In genomic region chr1:189085245-189085644, GRCm38 (mm10) we compare ENCODE assay signal across 20 mouse cellular contexts.
DNase-seq lines count a peak whose midpoint lies in the region; ATAC-seq and TF ChIP-seq lines count a peak whose summit lies in the region.
"Had no signal": no experiment of that assay in that cellular context is flagged by ENCODE, and none has a peak within 500 bp of the region (broad histone marks: within the 10 kb centered on the region; RNA-seq: fewer than 3 reads in every experiment).

No protein-coding gene starts in this region.

- intact Hi-C loops in heart, postnatal 36 days (cut with DNase I) = no loop called here

- H3K4me1 ChIP-seq in thymus, adult 2 months (replicated peaks; ENCODE audit: control insufficient read depth, insufficient read depth, low read length) = peaks cover 6% of the 10 kb centered on the region
- no peaks in the 10 kb centered on the region; the same call in 1 of the 2 replicates for H3K4me1 ChIP-seq in hindbrain, embryonic 12.5 days
- H3K4me1 ChIP-seq in midbrain, embryonic 16.5 days (ENCODE audit: control insufficient read depth, insufficient read depth, low read length) = no peaks in the 10 kb centered on the region

- TF ChIP-seq POLR2A in thymus, adult 2 months (IDR thresholded peaks at IDR 0.05; ENCODE audit: control insufficient read depth, extremely low read depth, insufficient read depth, low read length, poor library complexity) = no peak

- no peaks in the 10 kb centered on the region for H3K27me3 ChIP-seq in thymus, adult 2 months (ENCODE audit: control insufficient read depth, insufficient read depth, low read length)
- H3K27me3 ChIP-seq in hindbrain, embryonic 12.5 days = no peaks in the 10 kb centered on the region
- H3K27me3 ChIP-seq in midbrain, embryonic 16.5 days (ENCODE audit: control insufficient read depth, insufficient read depth, low read depth, low read length) = no peaks in the 10 kb centered on the region
- H3K27me3 ChIP-seq: heart, embryonic 15.5 days; midbrain, embryonic 15.5 days had no signal

- DNase-seq in heart, adult 11 months = peak; percentile 83
- DNase-seq in heart, postnatal 36 days = no peak
- DNase-seq in B cell, adult 2 months = peak; percentile 65 to 72
- peak; percentile 55 for DNase-seq in thymus, adult 2 months
- DNase-seq in adrenal gland, postnatal 4 days (ENCODE audit: low spot score in 2 of 2) = no peak
- DNase-seq: adrenal gland, postnatal 10 days; cerebellum, postnatal 36 days; gastrocnemius, postnatal 14 days; lung, postnatal 4 days; right cerebral cortex, postnatal 25 days had no signal

- H3K4me2 ChIP-seq in hindbrain, embryonic 12.5 days (replicated peaks) = no peak overlapping the region
- no peak overlapping the region for H3K4me2 ChIP-seq in midbrain, embryonic 16.5 days (ENCODE audit: low read length)
- H3K4me2 ChIP-seq: heart, embryonic 15.5 days; midbrain, embryonic 15.5 days had no signal

- 4% methylated on average over 2 of the region's 2 CpGs for WGBS in thymus, adult 2 months
- 84% methylated on average over 2 of the region's 2 CpGs for WGBS in hindbrain, embryonic 12.5 days
- WGBS in midbrain, embryonic 16.5 days = 90% methylated on average over 2 of the region's 2 CpGs

- H3K9ac ChIP-seq in hindbrain, embryonic 12.5 days = no peak overlapping the region
- no peak overlapping the region for H3K9ac ChIP-seq in midbrain, embryonic 16.5 days (ENCODE audit: low read depth, low read length)
- H3K9ac ChIP-seq: heart, embryonic 15.5 days; midbrain, embryonic 15.5 days had no signal

- no peak overlapping the region for H3K4me3 ChIP-seq in thymus, adult 2 months (ENCODE audit: control insufficient read depth, insufficient read depth, low read length)
- H3K4me3 ChIP-seq in hindbrain, embryonic 12.5 days = no peak overlapping the region
- H3K4me3 ChIP-seq in midbrain, embryonic 16.5 days (ENCODE audit: low read depth, low read length) = no peak overlapping the region
- H3K4me3 ChIP-seq: heart, embryonic 15.5 days; left cerebral cortex, adult 2 months; midbrain, embryonic 15.5 days had no signal

- TF ChIP-seq CTCF in thymus, adult 2 months (IDR thresholded peaks at IDR 0.05; ENCODE audit: borderline replicate concordance, control insufficient read depth, extremely low read depth, insufficient read depth, low read length, poor library complexity) = no peak

- peak; percentile 94 to 96 for ATAC-seq in hematopoietic stem cell, adult 5-6 weeks (replicated peaks in 1 of 2; ENCODE audit: insufficient read depth in 1 of 2, low FRiP score in 2 of 2, low TSS enrichment in 1 of 2, low read depth in 1 of 2, poor library complexity in 2 of 2, severe bottlenecking in 2 of 2)
- no peak for ATAC-seq in hindbrain, embryonic 12.5 days (ENCODE audit: low FRiP score)
- ATAC-seq in midbrain, embryonic 16.5 days = no peak
- ATAC-seq: forebrain, embryonic 16.5 days; hindbrain, postnatal 0 days; midbrain, embryonic 15.5 days had no signal

- H3K36me3 ChIP-seq in thymus, adult 2 months (ENCODE audit: control insufficient read depth, insufficient read depth, low read length) = no peaks in the 10 kb centered on the region
- no peaks in the 10 kb centered on the region for H3K36me3 ChIP-seq in hindbrain, embryonic 12.5 days
- no peaks in the 10 kb centered on the region for H3K36me3 ChIP-seq in midbrain, embryonic 16.5 days (ENCODE audit: control insufficient read depth, insufficient read depth, low read length)
- H3K36me3 ChIP-seq: heart, embryonic 15.5 days; midbrain, embryonic 15.5 days had no signal

- no peak overlapping the region for H3K27ac ChIP-seq in thymus, adult 2 months (ENCODE audit: control insufficient read depth, insufficient read depth, low read length)
- no peak overlapping the region for H3K27ac ChIP-seq in hindbrain, embryonic 12.5 days
- H3K27ac ChIP-seq in midbrain, embryonic 16.5 days (ENCODE audit: low read length) = no peak overlapping the region
- H3K27ac ChIP-seq: heart, embryonic 15.5 days; hindbrain, postnatal 0 days; kidney, postnatal 0 days; left cerebral cortex, adult 2 months; midbrain, embryonic 15.5 days; stomach, postnatal 0 days had no signal

- H3K9me3 ChIP-seq in hindbrain, embryonic 12.5 days (replicated peaks) = peaks cover 3% of the 10 kb centered on the region; the same call in 1 of the 2 replicates
- H3K9me3 ChIP-seq in midbrain, embryonic 16.5 days (replicated peaks; ENCODE audit: control insufficient read depth, low read length, poor library complexity, severe bottlenecking) = peaks cover 5% of the 10 kb centered on the region; the same call in 1 of the 2 replicates
- H3K9me3 ChIP-seq: midbrain, embryonic 15.5 days had no signal

Comparison
In these comparisons a context has a peak if more than half of its experiments do, and no peak if none do; other contexts are left out.
1. DNase-seq: peak in heart, adult 11 months (single experiment), B cell, adult 2 months (2 of 2) and thymus, adult 2 months (single experiment); none in heart, postnatal 36 days (0 of 2) and adrenal gland, postnatal 4 days (0 of 2).
2. ATAC-seq: peak in hematopoietic stem cell, adult 5-6 weeks (2 of 2); none in hindbrain, embryonic 12.5 days (single experiment) and midbrain, embryonic 16.5 days (single experiment).